Mouse (Mus musculus) right cerebral cortex, adult 18-20 months (tissue): ENCODE measurements around the gene Tom1l2.
A peak's percentile ranks its signal among the peaks of the same experiment; 100 is the strongest.

ENCODE experiments used
- DNase-seq: peaks from one replicate; pipeline ENCODE4 v3.0.0; 2022; ENCODE audit warnings: mixed read lengths

Tom1l2 gene

DNA sequence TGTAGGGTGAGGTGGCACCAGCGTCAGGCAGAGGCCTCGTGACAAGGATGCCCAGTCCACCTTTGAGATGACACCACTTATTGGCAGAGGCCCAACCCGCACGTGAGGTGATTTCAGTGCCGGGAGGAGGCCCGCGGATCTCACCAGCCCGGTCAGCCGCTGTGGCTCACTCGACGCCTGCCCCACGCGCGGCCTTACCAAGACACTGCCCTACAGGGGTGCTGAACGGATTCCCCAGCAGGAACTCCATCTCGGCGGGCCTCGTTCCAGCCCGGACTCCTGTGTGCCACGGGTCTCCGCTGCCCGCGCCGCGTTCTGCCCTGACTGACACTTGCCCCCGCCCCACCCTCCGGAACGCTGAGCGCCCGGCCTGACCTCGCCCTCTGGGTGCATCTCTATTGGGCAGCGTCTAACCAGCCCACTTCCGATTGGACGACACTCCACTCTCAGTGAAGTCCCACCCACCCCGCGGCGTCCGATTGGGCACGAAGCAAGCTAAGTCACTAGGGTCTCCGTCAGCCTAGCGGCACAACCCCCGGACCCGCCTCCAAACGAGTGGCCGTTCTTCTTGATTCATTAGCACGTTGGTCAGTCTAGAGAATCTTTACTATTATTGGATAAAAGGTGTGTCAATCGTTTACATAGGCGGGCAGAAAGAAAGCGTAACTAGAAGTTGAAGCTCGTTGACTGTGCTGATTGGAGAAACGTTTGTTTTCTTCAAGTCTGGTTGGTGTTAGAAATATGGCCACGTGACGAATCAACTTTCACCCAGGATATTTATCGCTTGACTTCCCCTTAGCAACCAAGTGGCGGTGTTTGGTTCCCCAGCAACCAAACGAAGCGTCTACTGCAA lies at the start of gene Tom1l2, which contains the start of gene Drc3:
Gene Tom1l2 (minus strand): TSS at position 347 of the 853 bp plus-strand sequence.
Gene Drc3 (plus strand): TSS at position 771 of the 853 bp plus-strand sequence.
- peak; percentile 100 for DNase-seq

DNA sequence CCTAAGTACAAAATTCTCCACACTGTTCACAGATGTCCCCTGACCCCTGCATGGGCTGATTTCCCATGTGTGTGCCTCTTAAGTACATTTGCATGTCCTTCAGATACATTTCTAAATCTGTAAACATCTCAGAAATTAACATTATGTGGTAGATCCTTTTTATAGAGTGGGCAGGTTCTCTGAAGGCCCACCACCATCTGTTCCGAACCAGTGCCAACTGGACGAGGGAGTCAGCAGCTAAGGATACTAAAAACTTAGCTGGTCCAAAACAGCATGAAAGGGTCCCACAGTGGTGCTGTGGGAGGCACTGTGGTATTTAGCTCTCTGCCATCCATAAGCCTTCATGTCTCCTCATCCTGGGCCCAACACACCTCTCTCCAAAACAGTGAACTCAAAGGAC lies 44.5 kb upstream of the Tom1l2 start:
- DNase-seq: peak; percentile 70

DNA sequence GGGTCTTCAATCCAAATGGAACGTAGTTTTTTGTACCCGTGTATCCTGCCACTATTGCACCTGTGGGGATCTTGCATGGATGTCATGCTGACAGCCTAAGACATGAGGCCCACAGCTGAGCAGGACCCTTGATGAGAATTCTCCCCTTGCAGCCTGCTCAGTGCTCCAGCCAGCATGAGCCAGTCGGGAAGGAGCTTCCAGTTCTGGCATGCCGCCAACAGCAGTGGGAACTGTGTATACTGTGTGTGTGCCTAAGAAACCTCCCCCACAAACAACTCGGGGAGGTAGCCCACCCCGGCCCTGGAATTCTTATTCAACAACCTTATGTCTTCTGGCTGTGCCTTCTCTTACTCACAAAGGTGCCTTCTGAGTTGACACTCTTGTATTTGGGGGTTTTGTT lies 43.8 kb upstream of the Tom1l2 start:
- no peak for DNase-seq

DNA sequence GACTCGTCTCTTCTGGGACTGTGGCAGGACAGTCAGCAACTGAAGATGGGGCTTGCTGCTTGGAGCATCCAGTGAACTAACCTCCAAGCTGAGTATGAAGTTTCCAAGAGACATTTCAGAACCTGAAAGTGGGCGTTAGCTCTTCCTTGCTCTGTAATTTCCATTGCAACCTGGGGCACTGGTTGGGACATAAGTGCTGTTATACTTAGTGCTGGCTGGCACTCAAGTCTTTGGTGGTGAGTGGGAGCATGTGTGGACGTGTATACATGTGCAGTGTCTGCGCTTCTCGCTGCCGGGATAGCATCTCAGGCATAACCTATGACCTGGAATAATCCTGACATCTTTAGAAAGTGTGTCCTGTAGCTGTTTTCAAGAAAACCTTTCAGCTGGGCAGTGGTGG lies 38.6 kb upstream of the Tom1l2 start:
- peak; percentile 30 for DNase-seq

DNA sequence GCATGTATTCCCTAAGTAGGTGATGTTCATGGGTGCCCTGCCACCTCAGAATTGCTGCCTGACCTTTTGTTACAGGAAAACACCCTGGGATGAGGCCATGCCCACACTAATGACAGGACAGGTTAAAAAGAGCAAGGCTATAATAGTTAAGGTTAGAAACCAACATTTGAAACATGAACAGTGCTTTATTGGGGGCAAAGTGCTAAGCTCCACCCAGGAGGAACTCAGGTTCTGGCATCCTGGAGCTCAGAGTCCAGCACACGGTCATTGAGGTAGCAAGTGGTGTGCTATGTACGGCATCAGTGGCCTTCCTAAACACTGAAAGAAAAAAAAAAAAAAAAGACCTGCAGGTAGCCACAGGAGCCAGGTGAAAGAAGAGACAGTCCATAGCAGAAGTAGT lies 35.2 kb upstream of the Tom1l2 start:
- DNase-seq: no peak

DNA sequence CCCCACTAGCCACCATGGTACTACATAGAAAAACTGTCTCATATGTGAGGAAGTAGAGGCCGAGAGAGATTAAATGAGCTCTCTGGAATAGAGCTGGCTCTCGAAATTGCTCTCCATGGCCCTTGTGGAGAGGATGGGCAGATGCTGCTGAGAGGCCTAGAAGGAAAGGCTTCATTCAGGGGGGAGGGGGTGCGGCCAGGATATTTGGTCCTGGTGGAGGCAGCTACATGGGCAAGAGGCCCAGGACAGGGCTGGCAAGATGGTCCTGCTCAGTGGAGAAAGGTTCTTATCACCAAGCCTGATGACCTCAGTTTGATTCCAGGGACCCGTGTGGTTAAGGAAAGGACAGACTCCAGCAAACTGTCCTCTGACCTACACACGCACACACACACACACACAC lies 33.2 kb upstream of the Tom1l2 start:
- DNase-seq: no peak

DNA sequence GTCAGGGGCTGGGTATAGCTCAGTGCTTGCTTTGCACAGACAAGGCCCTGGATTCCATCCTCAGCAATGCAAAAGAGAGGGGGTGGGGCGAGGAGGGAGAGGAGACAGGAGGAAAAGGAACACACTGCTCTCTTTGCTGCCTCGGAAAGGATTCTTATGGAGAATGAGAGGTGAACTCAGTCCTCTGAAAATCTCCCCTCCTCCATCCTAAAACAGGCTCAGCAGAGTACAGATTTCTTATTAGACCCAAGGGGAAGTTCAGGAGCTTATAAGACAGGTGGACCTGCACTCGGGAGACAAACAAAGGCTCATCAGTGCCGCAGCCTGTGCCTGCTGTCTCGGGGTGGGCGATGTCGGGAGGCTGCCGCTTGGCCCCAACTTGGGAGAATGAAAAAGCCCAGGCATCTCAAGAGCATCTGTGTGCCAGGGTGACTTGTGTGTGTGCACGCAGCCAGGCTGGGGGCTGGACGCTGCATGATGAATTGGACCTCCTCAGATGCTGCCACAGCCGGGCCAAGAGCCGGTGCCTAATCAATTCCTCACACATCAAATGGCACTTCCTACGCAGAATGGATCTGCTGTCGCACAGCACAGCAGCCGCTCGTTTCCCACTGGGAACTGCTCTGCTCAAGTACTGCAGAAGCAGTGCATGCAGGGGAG lies 32.2 kb upstream of the Tom1l2 start:
- DNase-seq: peak; percentile 85

DNA sequence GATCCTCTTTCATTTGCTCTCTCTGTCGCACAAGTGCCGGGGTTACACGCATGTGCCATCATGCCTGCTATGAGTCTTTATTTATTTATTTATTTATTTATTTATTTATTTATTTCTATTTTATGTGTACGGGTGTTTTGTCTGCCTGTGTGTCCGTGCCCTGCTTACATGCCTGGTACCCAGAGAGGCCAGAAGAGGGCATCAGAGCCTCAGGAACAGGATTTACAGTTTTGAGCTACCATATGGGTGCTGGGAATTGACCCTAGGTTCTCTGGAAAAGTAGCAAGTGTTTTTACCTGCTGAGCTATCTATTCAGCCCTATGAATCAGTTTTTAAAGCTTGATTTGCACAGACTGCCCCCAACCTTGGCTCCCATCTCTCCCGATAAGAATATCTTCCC lies 30.8 kb upstream of the Tom1l2 start:
- DNase-seq: no peak

DNA sequence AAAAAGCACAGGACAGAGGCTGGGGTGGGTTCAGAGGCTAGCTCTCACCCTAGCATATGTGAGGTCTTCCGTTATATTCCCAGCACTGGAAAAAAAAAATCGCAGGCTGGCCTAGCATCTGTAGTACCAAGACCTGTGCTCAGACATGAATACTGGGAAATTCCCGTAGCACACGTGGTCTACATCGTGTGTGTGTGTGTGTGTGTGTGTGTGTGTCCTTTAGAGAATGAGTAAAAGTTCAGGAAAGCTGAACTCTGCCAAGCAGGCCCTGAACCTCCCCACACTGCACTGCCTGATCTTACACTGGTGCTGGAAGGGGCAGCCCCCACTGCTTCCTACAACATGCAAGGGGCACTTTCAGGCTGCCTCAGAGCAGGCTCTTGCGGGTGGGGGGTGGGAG lies 21.8 kb upstream of the Tom1l2 start:
- no peak for DNase-seq

DNA sequence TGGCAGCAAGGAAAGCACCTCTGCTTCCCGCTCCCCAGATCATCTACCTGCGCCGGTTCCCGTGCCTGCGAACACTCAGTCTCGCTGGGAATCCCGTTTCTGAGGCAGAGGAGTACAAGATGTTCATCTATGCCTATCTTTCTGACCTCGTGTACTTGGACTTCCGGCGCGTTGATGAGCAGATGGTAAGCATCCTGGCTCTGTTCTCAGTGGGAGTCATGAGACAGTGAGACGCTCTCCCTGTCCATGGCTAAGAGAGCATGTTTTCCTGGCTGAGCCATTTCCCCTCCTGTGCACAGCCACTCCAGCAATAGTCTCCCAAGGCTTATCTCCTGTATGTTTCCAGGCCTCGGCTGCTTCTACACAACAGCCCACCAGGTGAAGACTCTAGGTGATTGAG lies 17.7 kb upstream of the Tom1l2 start:
- DNase-seq: no peak

DNA sequence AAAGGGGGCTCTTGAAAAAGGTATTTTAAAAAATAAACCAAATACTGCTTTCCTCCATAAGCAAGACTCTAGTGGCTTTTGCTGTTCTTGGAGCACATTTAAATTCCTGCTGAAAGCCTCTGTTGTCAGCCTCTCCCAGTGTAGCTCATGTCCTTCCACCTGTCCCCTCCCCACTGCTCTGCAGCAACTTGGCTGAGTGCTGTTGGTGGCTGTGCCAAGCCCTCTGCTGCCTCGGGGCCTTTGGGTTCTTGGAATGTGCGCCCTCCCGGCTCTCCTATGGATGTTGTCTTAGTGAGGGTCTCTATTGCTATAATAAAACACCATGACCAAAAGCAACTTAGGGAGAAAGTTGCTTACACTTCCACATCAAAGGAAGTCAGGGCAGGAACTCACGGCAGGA lies 16.7 kb upstream of the Tom1l2 start:
- no peak for DNase-seq

DNA sequence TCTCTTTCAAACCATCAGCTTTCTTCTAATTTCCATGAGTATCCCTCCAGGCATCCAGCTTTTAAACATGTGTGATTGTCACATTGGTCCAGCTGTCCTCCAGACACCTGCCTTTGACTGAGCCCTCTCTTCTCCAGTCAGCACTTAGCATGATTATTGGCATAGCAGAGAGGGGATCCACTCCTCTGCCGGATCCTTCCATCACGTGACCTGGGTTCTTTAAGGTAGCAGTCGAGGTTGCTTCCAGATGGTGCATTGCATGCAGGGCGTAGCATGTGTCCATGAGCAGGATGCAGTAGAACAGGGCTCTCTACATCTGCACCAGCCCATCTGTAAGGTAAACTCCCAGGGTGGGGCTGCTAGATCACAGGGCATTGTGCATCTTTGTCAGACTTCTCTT lies 16.2 kb upstream of the Tom1l2 start:
- DNase-seq: no peak

DNA sequence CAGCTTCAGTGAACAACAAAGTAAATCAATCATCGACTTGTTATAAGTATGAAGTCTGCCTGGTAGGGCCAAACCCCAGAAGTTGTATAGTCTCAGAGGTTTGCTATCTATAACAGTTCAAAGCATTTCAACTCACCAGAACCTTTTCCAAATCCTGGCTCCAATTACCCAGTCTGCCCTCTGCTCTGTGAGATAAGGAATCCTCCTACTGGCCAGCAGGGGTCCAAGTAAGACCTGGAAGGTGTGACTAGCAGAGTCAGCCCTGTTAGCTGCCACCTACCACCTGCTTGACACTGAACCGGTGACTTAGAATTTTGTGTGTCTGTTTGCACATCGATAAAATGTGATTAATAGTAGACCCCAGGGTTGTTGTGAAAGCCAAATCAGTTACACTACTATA lies 14.6 kb upstream of the Tom1l2 start:
- no peak for DNase-seq

DNA sequence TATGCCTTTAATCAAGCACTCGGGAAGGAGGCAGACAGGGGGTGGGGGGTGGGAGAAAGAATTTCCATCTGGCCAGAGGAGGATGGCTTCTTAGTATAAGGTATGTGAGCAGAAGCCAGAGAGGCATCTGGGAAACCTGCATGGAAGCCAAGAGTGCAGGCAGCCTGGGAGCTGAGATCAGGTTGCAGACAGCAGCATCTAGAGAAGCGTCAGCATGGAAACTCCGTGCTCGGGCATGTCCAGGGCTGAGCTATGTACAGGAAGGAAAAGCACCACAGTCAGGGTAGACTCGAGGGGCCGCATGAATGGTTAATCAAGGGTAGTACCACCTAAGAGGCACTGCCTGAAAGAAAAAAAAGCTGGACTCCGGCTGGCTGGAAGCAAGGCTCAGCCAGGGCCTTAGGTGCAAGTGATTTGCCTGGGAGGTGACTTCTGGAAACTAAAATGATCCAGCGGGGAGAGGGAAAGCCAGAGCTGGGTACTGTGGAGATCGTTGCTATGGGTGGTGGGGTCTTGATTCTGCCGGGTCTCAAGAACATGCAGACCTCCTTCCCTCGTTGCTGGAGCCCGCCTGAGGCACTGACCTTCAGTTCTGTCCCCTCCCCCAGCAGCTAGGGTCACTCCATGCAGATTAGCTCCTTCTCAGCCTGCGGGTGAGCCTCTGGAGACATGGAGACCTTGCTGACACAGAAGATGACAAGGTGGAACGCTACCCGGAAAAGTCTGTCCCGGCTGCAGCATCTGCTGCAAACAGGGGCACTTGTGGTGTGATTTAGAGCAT lies 13.7 kb upstream of the Tom1l2 start:
- no peak for DNase-seq

DNA sequence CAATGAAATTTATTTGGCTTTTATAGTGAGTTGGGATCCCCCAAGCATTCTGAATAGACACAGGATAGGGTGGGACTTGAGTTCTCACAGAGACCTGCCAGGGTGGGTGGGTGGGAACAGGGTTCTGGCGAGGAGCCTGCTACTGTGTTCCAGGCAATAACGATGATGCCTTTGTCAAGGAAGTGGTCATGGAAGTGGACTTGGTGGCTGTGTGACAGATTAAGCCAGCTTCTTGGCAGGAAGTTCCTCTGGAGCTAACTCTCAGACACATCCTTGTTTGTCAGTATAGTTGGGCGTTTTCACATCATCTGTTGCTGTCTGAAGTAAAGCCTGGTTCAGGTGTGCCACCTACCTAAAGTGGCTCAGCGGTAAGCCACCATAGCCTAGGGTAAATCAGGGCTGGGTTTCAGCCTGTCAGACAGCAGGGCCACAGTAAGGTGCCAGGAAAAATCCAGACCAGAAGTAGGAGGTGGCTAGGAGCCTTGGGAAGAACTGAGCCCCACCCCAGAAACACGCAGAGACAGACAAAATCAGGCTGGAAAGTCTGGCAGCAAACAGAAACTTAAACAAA lies 8.0 kb upstream of the Tom1l2 start:
- DNase-seq: no peak

DNA sequence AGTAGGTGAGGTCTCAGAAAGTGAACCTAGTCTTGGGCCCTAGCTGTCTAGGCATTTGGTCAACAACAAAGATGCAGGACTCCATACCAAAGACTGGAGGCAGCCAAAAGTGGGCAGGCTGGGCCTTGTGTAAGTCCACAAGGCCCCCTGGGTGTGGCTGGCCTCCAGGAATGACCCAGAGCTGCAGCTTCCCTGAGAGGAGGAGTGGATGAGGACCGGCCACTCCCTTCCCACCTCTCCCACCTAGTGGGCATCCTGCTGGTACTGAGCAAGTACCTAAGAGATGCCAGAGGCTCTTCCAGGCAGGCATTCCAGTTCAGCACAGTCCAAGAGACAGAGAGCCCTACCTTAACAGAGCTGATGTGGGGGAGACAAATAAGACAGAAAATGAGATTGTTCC lies 7.2 kb upstream of the Tom1l2 start:
- DNase-seq: no peak

DNA sequence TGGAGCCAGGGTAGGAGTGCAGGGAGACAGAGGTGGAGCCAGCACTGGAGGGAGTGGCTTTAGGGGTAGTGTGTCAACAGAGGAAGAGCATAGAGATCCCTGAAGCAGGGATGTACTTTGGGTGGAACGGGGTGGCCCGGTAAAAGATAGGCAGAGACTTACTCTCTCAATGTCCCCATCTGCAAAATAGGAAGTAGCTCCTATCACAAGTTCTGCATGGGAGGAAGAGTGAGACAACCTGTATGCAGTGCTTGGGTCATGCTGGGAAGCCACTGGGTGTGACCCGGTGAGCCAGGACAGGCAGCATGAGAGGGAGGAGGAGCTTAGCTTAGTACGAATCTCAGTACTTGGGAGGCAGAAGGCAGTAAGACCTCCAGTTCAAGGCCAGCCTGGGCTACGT lies 6.4 kb upstream of the Tom1l2 start:
- DNase-seq: no peak

DNA sequence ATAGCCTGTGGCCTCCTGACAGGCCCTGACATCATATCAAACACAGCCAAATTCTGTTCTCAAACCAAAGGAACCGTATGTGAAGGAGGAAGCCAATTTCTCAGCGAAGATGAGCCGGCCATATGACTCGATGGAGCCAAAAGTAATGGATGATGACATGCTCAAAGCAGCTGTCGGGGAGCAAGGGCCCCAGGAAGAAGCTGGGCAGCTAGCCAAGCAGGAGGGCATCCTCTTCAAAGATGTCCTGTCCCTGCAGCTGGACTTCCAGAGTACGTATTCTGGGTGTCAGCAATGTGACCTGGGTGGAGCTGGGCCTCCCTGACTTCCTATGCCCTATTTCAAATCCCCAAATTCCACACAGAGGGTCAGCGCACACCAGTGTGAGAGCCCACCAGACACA lies 5.8 kb upstream of the Tom1l2 start:
- DNase-seq: no peak

DNA sequence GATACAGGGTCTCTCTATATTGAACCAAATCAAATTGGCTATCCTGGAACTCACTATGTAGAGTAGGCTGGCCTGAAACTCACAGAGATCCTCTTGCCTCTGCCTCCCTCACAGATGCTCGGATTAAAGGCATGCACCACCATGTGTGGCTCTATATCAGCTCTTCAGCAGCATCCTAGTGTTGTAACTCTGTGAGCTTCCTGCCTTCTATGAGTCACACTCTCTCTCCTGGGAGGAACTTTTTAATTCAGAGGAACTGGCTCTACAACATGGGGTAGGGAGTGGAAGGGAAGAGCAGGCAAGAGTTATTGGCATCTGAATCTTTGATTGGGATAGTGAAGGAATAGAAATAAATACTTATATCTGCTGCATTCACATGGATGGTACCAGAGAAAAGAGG lies 4.4 kb upstream of the Tom1l2 start:
- no peak for DNase-seq

DNA sequence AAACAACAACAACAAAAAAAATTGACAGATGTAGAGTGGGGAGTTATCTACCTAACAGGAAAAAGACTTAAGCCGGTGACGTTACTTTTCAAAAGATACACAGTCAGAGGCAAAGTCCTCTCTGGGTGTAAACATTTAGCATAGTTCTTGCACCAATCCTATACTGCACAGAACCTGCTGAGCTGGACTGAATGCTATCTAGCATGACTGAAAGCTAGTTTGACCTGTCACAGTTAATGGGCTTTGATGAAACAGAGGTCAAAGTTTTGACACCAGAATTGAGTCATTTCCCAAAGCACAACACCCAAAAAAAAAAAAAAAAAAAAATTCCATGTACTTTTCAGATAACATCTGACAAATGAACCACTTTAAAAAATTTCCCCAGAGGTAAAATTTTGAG lies 3.2 kb upstream of the Tom1l2 start:
- no peak for DNase-seq

DNA sequence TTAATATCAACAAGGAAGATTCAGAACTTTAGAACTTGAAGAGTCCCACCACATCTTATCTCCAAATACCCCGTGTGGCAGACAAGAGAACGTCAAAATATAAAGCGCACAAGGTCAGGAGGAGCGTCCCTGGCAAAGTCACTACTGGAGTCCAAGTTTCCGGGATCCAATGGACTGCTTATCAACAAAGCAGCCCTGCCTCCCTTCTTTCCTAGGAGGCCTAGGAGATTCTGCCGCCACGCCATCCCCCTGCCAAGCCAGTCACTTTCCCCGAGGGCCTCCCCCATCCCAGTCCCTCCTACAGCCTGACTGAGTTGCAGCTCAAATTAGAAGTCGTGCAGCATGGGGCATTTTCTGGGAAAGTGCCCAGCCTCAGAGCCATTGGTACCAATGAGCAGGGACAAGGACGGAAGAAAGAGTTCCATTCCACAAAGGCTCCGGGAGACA lies 757 bp downstream of the Tom1l2 start:
- peak; percentile 66 for DNase-seq

DNA sequence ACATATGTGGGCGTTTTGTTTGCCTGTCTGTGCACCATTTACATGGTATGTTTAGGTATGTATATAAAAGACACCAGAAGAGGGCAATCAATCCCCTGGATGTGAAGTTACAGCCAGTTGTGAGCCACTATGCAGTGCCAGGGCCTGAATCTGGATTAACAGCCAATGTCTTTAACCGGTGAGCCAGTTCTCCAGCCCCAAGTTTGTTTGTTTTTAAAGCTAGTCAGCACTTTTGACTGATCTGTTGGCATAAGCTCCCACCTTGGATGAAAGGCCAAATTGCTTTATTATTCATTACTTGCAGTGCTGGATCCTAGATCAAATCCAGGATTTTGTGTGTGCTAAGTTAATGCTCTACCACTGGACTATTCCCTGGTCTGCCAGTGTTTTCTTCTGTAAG lies 1.3 kb downstream of the Tom1l2 start:
- DNase-seq: no peak

DNA sequence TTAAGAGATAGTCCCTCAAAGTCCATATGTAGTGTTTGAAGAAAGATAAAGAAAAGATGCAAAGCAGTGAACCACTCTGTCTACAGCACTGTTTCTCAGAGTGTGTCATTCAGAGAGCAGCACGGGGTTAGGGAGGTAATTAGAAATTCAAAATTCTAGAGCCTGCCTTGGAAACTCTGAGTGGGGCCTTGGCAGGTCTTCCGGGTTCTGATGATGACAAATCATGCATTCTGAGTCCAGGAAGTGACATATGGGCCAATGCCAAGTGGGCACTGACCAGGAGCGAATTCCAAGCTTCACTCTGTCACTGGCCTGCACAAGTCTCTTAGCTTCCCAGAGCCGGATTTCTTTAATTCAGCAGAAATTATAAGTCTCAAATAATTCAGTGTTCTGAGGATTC lies 6.2 kb downstream of the Tom1l2 start:
- no peak for DNase-seq
